Mouse (Mus musculus) gastrocnemius, postnatal 36 days (tissue): ENCODE measurements at regions not wholly inside any gene's neighbourhood (a gene's known extent, or its start where the extent isn't known, plus 50 kb on each side); places are given as distances from the start of the nearest gene placed in this dataset.

Experiments used
- DNase-seq, 2 experiments: peaks; one replicate each; pipeline ENCODE4 v3.0.0; 2022
- intact Hi-C: fragments of 180-260 bp; cut with DNase I; formaldehyde crosslinking; loops from one replicate; pipeline ENCODE4 v1.15.1; 2025

GRCm38 (mm10) chr3:58362563-58362962, 52.0 kb upstream of the Tsc22d2 start:
- intact Hi-C loops, result no loop called here
- no peak for DNase-seq

- intact Hi-C loops, result no loop called here
- DNase-seq, result no peak
These were observed 50.0 kb upstream of the Tsc22d2 start for GRCm38 (mm10) chr3:58364526-58364925.
